Mouse (Mus musculus) stomach, postnatal 0 days (tissue): ENCODE results near the gene Fam198b. TPM values are rescaled to one million over a fixed set of nuclear protein-coding genes. Genes with fewer than 3 reads are reported as not detected.
A peak's percentile ranks its signal among the peaks of the same experiment; 100 is the strongest.

Experiments
- ATAC-seq: fragments of 200-750 bp; cut with Nextera tagmentation; 2 replicates; pipeline ENCODE4 v1.8.0; 2017; ENCODE audit not compliant: low FRiP score, low TSS enrichment
- DNase-seq: peaks from one replicate; pipeline ENCODE4 v3.0.0-alpha.2; 2016; ENCODE audit warnings: low spot score
- H3K27ac ChIP-seq: fragments of 300-500 bp; sonication (generic); replicated peaks from 2 replicates; pipeline ENCODE4 v1.5.1; 2014; ENCODE audit warnings: mild to moderate bottlenecking, control low read depth
- H3K27me3 ChIP-seq: fragments of 300-500 bp; sonication (generic); 2 replicates; pipeline ENCODE4 v1.6.1; 2014; ENCODE audit warnings: low read length; ENCODE audit not compliant: control insufficient read depth, insufficient read depth
- H3K36me3 ChIP-seq: fragments of 300-500 bp; sonication (generic); 2 replicates; pipeline ENCODE4 v1.6.1; 2014; ENCODE audit warnings: low read length, mixed read lengths; ENCODE audit not compliant: control insufficient read depth, insufficient read depth
- H3K4me1 ChIP-seq: fragments of 300-500 bp; sonication (generic); replicated peaks from 2 replicates; pipeline ENCODE4 v1.6.1; 2014; ENCODE audit warnings: antibody characterized with exemption; ENCODE audit not compliant: control insufficient read depth, insufficient read depth
- H3K4me2 ChIP-seq: fragments of 300-500 bp; sonication (generic); replicated peaks from 2 replicates; pipeline ENCODE4 v1.6.1; 2014; ENCODE audit warnings: low read depth, mild to moderate bottlenecking, control low read depth, moderate library complexity
- H3K4me3 ChIP-seq: fragments of 300-500 bp; sonication (generic); 2 replicates; pipeline ENCODE4 v1.5.1; 2014; ENCODE audit warnings: low read depth, low read length, control low read depth
- H3K9ac ChIP-seq: fragments of 300-500 bp; sonication (generic); 2 replicates; pipeline ENCODE4 v1.6.1; 2014; ENCODE audit warnings: mild to moderate bottlenecking, low read length, control low read depth, mixed read lengths
- H3K9me3 ChIP-seq: fragments of 300-500 bp; sonication (generic); 2 replicates; pipeline ENCODE4 v1.6.1; 2016; ENCODE audit warnings: low read length; ENCODE audit not compliant: control insufficient read depth
- CTCF ChIP-seq: IDR thresholded peaks from 2 replicates; pipeline ENCODE4 v1.5.1; 2016; ENCODE audit warnings: antibody characterized with exemption, low read depth, mild to moderate bottlenecking, moderate library complexity
- EP300 ChIP-seq: optimal IDR thresholded peaks from 2 replicates; pipeline ENCODE3; 2016; ENCODE audit warnings: antibody characterized with exemption
- WGBS: fragments of 180-500 bp; shearing (Covaris S2); extraction: QIAGEN DNeasy Blood & Tissue Kit; methylation state at CpG from one replicate; pipeline ENCODE4 v1.1.7; 2014; 5-methylcytosine and 5-hydroxymethylcytosine counted together
- polyA plus RNA-seq: library from polyadenylated mRNA; unstranded; fragments of >200 nt; fragmentation: Nextera tagmentation; extraction: Ambion mirVana; gene quantifications from 2 replicates; pipeline ENCODE4 v1.2.1, GENCODE M21; 2015

Gene Fam198b
- polyA plus RNA-seq, 1 experiment from 2014 or later, result 8.6 TPM

DNA sequence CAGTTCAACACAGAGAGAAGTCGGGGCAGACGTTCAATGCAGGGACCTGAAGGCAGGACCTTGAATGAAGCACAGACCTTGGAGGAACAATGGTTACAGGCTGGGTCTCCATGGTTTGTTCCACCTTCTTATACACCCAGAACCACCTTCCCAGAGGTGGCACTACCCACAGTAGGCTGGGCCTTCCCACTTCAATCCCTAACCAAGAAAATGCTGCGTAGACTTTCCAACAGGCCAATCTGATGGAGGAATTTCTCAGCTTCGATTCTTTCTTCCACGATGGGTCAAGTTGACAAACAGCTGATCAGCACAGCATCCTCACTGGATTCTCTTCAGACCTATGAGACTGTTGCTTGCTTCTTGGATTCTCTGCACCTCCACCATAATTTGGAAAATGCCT, 8.9 kb upstream of the Fam198b start:
- no peak for ATAC-seq
- WGBS, result 89% methylated on average over 5 of the region's 5 CpGs
- H3K9me3 ChIP-seq, result no peaks in the 10 kb centered on the region
- TF ChIP-seq CTCF (no peak), EP300 (no peak)
- H3K4me3 ChIP-seq, result no peak overlapping the region
- no peaks in the 10 kb centered on the region for H3K27me3 ChIP-seq
- no peak overlapping the region for H3K4me2 ChIP-seq
- H3K9ac ChIP-seq, result no peak overlapping the region
- H3K4me1 ChIP-seq, result peaks cover 3% of the 10 kb centered on the region; the same call in 1 of the 2 replicates
- H3K27ac ChIP-seq, result no peak overlapping the region
- DNase-seq, result no peak
- no peaks in the 10 kb centered on the region for H3K36me3 ChIP-seq

DNA sequence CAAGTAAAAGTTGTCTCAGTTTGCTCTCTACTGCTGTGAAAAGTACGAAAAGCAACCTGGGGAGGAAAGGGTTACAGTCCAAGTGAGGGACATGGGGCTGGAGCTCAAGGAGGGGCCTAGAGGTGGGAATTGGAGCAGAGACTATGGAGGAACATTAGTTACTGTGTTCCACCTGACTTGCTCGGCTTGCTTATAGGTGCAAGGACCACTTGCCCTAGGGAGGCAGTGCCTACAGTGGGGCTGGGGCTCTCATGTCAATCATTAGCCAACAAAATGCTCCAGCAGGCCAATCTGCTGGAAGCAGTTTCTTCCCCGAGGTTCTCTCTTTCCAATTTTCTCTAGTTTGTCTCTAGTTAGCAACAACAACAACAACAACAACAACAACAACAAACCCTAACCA, 6.0 kb upstream of the Fam198b start:
- Histone ChIP-seq H3K4me1 (peaks cover 3% of the 10 kb centered on the region; the same call in 1 of the 2 replicates), H3K9me3 (no peaks in the 10 kb centered on the region), H3K27ac (no peak overlapping the region), H3K27me3 (no peaks in the 10 kb centered on the region), H3K9ac (no peak overlapping the region), H3K4me3 (no peak overlapping the region), H3K4me2 (no peak overlapping the region), H3K36me3 (no peaks in the 10 kb centered on the region)
- ATAC-seq (no peak), DNase-seq (no peak)
- TF ChIP-seq EP300 (no peak), CTCF (no peak)
- 57% methylated on average over 3 of the region's 3 CpGs for WGBS

DNA sequence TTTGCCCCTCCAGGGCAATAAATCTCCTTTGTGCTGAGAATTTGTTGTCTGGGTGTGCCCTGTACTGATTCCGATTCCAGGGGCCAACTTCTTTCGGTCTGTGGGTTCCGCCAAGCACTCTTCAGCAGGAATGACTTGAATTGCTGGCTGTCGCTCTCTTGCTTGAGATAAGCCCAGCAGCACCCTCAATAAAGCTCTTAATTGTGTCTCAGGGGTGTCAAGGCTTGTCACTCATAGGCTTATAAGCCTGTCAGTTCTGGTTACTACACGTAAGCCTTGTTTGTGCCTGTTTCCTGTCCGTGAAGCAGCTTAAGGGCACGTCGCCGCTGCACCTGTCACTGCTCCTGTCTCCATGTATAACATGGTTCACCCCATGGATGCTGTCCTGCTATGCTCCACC, 5.1 kb upstream of the Fam198b start:
- peaks cover 3% of the 10 kb centered on the region; the same call in 1 of the 2 replicates for H3K4me1 ChIP-seq
- WGBS, result 41% methylated on average over 9 of the region's 9 CpGs
- H3K9me3 ChIP-seq, result no peaks in the 10 kb centered on the region
- no peaks in the 10 kb centered on the region for H3K36me3 ChIP-seq
- no peak overlapping the region for H3K9ac ChIP-seq
- DNase-seq (peak; percentile 19), ATAC-seq (no peak)
- H3K27ac ChIP-seq, result no peak overlapping the region
- H3K4me2 ChIP-seq, result 0 out of 2 replicates have a peak overlapping the region, but pooled peaks have one; percentile 20
- H3K27me3 ChIP-seq, result no peaks in the 10 kb centered on the region
- TF ChIP-seq EP300 (no peak), CTCF (no peak)
- no peak overlapping the region for H3K4me3 ChIP-seq

DNA sequence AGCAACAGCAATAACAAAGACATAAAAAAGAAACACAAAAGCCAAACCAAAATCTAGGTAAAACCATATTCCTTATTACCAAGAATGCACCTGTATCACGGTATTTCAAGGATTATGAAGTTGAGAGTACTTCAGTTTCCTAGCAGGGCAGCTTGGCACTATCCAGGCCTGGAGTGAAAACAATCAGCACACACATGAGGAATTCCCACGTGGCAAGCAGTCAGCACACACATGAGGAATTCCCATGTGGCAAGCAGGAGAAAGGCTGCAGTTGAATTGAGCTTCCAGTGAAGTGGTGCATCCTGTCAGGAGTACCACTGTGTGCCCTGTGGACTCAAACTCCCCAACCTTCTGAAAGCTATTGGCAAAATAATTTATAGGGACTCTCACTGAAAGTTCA, 2.7 kb upstream of the Fam198b start:
- TF ChIP-seq EP300 (no peak), CTCF (no peak)
- Histone ChIP-seq H3K4me2 (no peak overlapping the region), H3K9ac (no peak overlapping the region), H3K9me3 (no peaks in the 10 kb centered on the region), H3K4me1 (peaks cover 3% of the 10 kb centered on the region; the same call in 1 of the 2 replicates), H3K4me3 (no peak overlapping the region), H3K36me3 (no peaks in the 10 kb centered on the region), H3K27me3 (no peaks in the 10 kb centered on the region), H3K27ac (no peak overlapping the region)
- 57% methylated on average over 2 of the region's 2 CpGs for WGBS
- DNase-seq, result no peak
- no peak for ATAC-seq

DNA sequence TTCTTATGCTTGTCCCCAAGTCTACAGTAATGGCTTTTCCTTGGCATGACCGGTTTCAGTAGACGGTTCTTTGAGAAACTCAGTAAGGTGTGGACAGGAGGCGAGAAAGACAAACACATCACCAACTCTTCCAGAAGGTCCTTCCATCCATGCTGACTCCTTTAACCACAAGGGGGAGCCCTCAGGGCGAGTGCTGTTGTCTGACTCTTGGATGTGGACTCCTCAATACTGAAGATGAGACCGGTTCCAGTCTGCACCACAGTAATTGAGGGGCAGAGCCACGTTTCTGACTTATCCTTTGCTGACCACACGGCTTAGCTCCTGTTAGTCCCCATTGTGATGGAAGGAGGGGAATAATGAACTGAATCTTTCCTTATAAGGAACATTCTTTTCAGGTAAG, 1.2 kb upstream of the Fam198b start:
- DNase-seq, result peak; percentile 68
- H3K9ac ChIP-seq, result no peak overlapping the region
- TF ChIP-seq EP300 (no peak), CTCF (peak; percentile 93)
- no peaks in the 10 kb centered on the region for H3K27me3 ChIP-seq
- H3K4me1 ChIP-seq, result peaks cover 3% of the 10 kb centered on the region; the same call in 1 of the 2 replicates
- no peak overlapping the region for H3K4me2 ChIP-seq
- no peak for ATAC-seq
- H3K36me3 ChIP-seq, result no peaks in the 10 kb centered on the region
- no peaks in the 10 kb centered on the region for H3K9me3 ChIP-seq
- WGBS, result 33% methylated on average over 7 of the region's 7 CpGs
- H3K4me3 ChIP-seq, result no peak overlapping the region
- H3K27ac ChIP-seq, result no peak overlapping the region

DNA sequence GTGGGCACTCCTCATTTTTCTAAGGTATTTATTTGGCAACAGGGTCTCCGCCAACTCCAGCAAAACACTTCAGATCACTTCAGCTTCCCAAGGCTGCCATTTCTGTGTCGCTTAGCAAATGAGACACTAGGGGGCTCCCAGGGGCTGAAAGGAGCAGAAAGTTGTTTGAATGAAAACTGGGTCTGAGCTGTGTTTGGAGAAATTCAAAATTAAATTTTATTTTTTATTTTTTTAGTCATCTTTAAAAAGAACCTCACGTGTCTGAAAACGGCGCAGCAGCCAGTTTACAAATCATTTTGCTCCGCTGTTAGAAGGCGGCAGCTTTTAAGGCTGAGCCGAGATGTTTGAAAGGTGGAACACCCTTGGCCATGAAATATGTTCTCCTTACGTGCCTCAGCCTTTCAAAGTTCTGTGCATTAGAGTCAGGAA, 442 bp downstream of the Fam198b start:
- Histone ChIP-seq H3K4me1 (no peaks in the 10 kb centered on the region), H3K27ac (no peak overlapping the region), H3K4me3 (peak overlapping the region; percentile 19; the same call in 1 of the 2 replicates), H3K36me3 (no peaks in the 10 kb centered on the region), H3K4me2 (peak overlapping the region; percentile 51), H3K27me3 (no peaks in the 10 kb centered on the region), H3K9ac (no peak overlapping the region), H3K9me3 (no peaks in the 10 kb centered on the region)
- 3% methylated on average over 9 of the region's 9 CpGs for WGBS
- DNase-seq, result peak; percentile 61
- TF ChIP-seq CTCF, result peak; percentile 84
- no peak for TF ChIP-seq EP300
- no peak for ATAC-seq
